Mouse (Mus musculus): ENCODE data around the gene Mpo.

DNA sequence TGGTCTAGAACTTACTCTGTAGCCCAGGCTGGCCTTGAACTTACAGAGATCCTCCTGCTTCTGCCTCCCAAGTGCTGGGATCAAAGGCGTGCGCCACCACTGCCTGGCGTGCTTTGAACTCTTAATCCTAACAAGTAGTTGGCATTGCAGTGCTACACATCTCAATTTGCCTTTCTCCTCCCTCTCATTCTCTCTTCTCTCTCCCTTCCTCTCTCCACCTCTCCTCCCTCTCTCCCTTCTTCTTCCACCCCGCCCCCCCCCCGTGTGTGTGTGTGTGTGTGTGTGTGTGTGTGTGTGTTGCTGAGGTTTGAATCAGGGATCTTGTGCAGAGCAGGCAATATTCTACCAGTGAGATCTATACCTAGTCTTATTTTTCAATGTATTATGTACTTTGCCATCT is 46.1 kb upstream of the Mpo start:
- TF ChIP-seq CTCF (IDR thresholded peaks at IDR 0.05; ENCODE audit: low read depth, low read length) (no peak), POLR2AphosphoS5 (IDR thresholded peaks at IDR 0.05; ENCODE audit: insufficient replicate concordance, low read depth, low read length) (no peak), GATA1 (IDR thresholded peaks at IDR 0.05; ENCODE audit: borderline replicate concordance, low read length) (no peak), TAL1 (conservative IDR thresholded peaks at IDR 0.05; ENCODE audit: low read depth, low read length) (no peak)

Data from G1E (cell line).